Mouse (Mus musculus) kidney, postnatal 0 days (tissue): ENCODE measurements around the gene Nktr. TPM values are rescaled to one million over a fixed set of nuclear protein-coding genes. Genes with fewer than 3 reads are reported as not detected.
A peak's percentile ranks its signal among the peaks of the same experiment; 100 is the strongest.

Experiments used
- ATAC-seq: fragments of 200-750 bp; cut with Nextera tagmentation; replicated peaks from 2 replicates; pipeline ENCODE4 v1.8.0; 2017; ENCODE audit warnings: low read depth, moderate number of reproducible peaks, moderate TSS enrichment, moderate library complexity; ENCODE audit not compliant: low FRiP score
- DNase-seq: peaks from one replicate; pipeline ENCODE4 v3.0.0-alpha.2; 2016; ENCODE audit warnings: low spot score
- H3K27ac ChIP-seq: fragments of 300-500 bp; sonication (generic); 2 replicates; pipeline ENCODE4 v1.5.1; 2014; ENCODE audit warnings: mild to moderate bottlenecking
- H3K27me3 ChIP-seq: fragments of 300-500 bp; sonication (generic); 2 replicates; pipeline ENCODE4 v1.6.1; 2014; ENCODE audit warnings: low read length, mixed read lengths; ENCODE audit not compliant: insufficient read depth
- H3K36me3 ChIP-seq: fragments of 300-500 bp; sonication (generic); 2 replicates; pipeline ENCODE4 v1.6.1; 2014; ENCODE audit warnings: low read length, mixed read lengths; ENCODE audit not compliant: insufficient read depth
- H3K4me1 ChIP-seq: fragments of 300-500 bp; sonication (generic); replicated peaks from 2 replicates; pipeline ENCODE4 v1.6.1; 2014; ENCODE audit warnings: antibody characterized with exemption, low read length, mixed read lengths; ENCODE audit not compliant: insufficient read depth
- H3K4me2 ChIP-seq: fragments of 300-500 bp; sonication (generic); 2 replicates; pipeline ENCODE4 v1.6.1; 2014; ENCODE audit warnings: mild to moderate bottlenecking, low read length, moderate library complexity, mixed read lengths
- H3K4me3 ChIP-seq: fragments of 300-500 bp; sonication (generic); replicated peaks from 2 replicates; pipeline ENCODE4 v1.5.1; 2014; ENCODE audit warnings: low read depth, low read length
- H3K9ac ChIP-seq: fragments of 300-500 bp; sonication (generic); 2 replicates; pipeline ENCODE4 v1.6.1; 2014; ENCODE audit warnings: low read depth, low read length
- H3K9me3 ChIP-seq: fragments of 300-500 bp; sonication (generic); replicated peaks from 2 replicates; pipeline ENCODE4 v1.6.1; 2016; ENCODE audit warnings: low read length, inconsistent platforms, mixed read lengths
- CTCF ChIP-seq: IDR thresholded peaks from 2 replicates; pipeline ENCODE4 v1.5.1; 2016; ENCODE audit warnings: antibody characterized with exemption, low read depth, mild to moderate bottlenecking, moderate library complexity
- WGBS: fragments of 180-500 bp; shearing (Covaris S2); extraction: QIAGEN DNeasy Blood & Tissue Kit; methylation state at CpG from one replicate; pipeline ENCODE4 v1.1.7; 2014; 5-methylcytosine and 5-hydroxymethylcytosine counted together
- polyA plus RNA-seq: library from polyadenylated mRNA; unstranded; fragments of >200 nt; fragmentation: Nextera tagmentation; extraction: Ambion mirVana; gene quantifications from 2 replicates; pipeline ENCODE4 v1.2.1, GENCODE M21; 2015

Nktr gene
- polyA plus RNA-seq, 1 experiment from 2014 or later, result 44.7 TPM

GRCm38 (mm10) chr9:121704261-121704645 lies 14.7 kb upstream of the Nktr start:
- DNase-seq, result no peak
- Histone ChIP-seq H3K4me3 (peak overlapping the region; percentile 87), H3K27me3 (no peaks in the 10 kb centered on the region), H3K27ac (peak overlapping the region; percentile 71), H3K36me3 (no peaks in the 10 kb centered on the region), H3K4me2 (peak overlapping the region; percentile 72), H3K4me1 (peaks cover 8% of the 10 kb centered on the region; the same call in 1 of the 2 replicates), H3K9me3 (no peaks in the 10 kb centered on the region), H3K9ac (peak overlapping the region; percentile 64)
- no peak for ATAC-seq
- TF ChIP-seq CTCF, result no peak
- 19% methylated on average over 11 of the region's 11 CpGs for WGBS

GRCm38 (mm10) chr9:121704646-121705625 lies 14.0 kb upstream of the Nktr start, which contains the start of gene Sec22c:
TSS of gene Sec22c (minus strand) at chr9:121705490.
- Histone ChIP-seq H3K27me3 (no peaks in the 10 kb centered on the region), H3K9ac (peak within 1 kb of the TSS; percentile 64), H3K4me1 (peaks cover 8% of the 10 kb centered on the region; the same call in 1 of the 2 replicates), H3K27ac (peak within 1 kb of the TSS; percentile 71), H3K9me3 (no peaks in the 10 kb centered on the region), H3K36me3 (no peaks in the 10 kb centered on the region), H3K4me3 (peak within 1 kb of the TSS; percentile 87), H3K4me2 (peak within 1 kb of the TSS; percentile 72)
- under 1% methylated on average over 67 of the region's 69 CpGs for WGBS
- DNase-seq (peak; percentile 96), ATAC-seq (peak; percentile 96)
- no peak for TF ChIP-seq CTCF

DNA sequence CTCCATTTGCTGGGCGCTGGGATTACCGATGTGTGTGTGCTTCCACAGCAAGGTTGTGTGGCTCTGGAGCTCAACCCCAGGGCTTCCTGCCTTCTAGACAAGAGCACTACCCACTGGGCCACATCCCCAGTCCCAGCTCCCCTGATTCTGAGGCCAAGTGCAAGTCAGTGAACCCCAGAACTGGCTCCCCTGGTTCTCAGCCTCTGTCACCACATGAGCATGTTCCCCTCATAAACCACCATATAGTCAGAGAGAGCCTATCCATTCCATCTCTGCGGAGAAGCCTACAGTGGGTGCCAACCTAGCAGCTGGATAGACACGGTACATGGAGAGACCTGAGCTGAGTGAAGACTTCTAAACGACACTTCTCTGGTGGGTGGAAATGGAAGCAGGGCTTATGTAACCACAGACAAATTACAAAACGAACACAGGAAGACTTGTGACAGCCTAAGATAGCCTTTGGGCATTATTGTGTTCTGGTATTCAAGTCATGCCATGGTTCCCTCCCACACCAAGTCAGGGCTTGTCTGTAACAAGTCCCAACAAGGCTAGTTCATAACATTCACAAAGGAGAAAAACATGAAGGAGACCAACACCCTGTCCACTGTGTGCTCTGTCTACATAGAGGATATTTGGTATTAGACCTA lies 12.8 kb upstream of the Nktr start:
- Histone ChIP-seq H3K9ac (no peak overlapping the region), H3K4me3 (no peak overlapping the region), H3K27me3 (no peaks in the 10 kb centered on the region), H3K27ac (no peak overlapping the region), H3K9me3 (no peaks in the 10 kb centered on the region), H3K4me2 (no peak overlapping the region), H3K4me1 (peaks cover 12% of the 10 kb centered on the region), H3K36me3 (no peaks in the 10 kb centered on the region)
- DNase-seq (no peak), ATAC-seq (no peak)
- WGBS, result 77% methylated on average over 6 of the region's 6 CpGs
- no peak for TF ChIP-seq CTCF

GRCm38 (mm10) chr9:121707801-121708200 lies 11.2 kb upstream of the Nktr start:
- H3K9ac ChIP-seq, result no peak overlapping the region
- H3K4me1 ChIP-seq, result peaks cover 22% of the 10 kb centered on the region
- no peak overlapping the region for H3K27ac ChIP-seq
- no peaks in the 10 kb centered on the region for H3K9me3 ChIP-seq
- H3K4me3 ChIP-seq, result no peak overlapping the region
- H3K36me3 ChIP-seq, result no peaks in the 10 kb centered on the region
- no peak overlapping the region for H3K4me2 ChIP-seq
- no peak for TF ChIP-seq CTCF
- no peaks in the 10 kb centered on the region for H3K27me3 ChIP-seq
- ATAC-seq (no peak), DNase-seq (peak; percentile 59)
- 20% methylated on average over 6 of the region's 6 CpGs for WGBS

DNA sequence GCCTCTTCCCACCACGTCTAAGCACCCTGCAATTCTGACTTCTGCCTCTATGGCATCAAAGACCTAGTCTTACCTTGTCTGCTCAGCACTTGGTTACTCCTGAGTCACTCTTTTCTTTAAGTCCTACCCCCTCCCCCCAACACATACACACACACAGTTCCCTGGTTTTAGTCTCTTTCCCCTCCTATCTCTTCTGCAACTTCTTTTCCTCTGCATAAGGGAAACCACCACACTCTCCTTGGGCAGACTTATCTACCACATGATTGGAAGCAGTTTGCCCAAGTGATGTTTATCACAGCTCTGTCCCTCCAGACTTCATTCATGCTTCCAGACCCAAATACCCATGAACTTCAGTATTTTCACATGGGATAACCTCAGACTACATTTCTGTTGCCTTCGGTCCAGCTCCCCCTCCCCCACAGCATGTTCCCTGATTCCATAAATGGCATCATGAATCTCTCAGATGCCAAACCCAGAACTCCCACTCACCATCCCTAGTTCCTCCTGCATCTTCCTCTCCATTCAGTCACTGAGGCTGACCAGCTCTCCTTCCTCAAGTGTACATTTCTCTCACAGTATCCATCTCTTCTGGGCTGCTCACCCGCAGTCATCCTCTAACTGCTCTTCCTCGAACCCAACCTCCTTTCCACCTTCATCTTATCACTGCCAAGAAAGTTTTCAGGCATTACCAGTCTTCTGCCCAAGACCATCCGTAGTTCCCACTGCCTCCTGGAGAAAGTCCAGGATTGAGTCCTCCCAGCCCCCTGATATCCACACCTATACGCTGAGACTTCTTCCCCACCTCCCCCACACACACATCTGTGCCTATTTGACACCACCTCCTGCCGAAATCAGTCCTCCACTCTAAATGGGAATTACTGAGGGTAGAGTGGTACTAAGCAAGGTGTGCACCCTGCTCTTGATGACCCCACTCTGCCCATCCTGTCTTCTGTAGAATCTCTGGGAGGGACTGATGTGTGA lies 10.2 kb upstream of the Nktr start:
- no peak overlapping the region for H3K9ac ChIP-seq
- DNase-seq (no peak), ATAC-seq (no peak)
- no peak for TF ChIP-seq CTCF
- H3K4me3 ChIP-seq, result no peak overlapping the region
- WGBS, result 49% methylated on average over 7 of the region's 7 CpGs
- no peaks in the 10 kb centered on the region for H3K9me3 ChIP-seq
- H3K27ac ChIP-seq, result no peak overlapping the region; the same call in 1 of the 2 replicates
- H3K27me3 ChIP-seq, result no peaks in the 10 kb centered on the region
- H3K4me2 ChIP-seq, result no peak overlapping the region
- peaks cover 19% of the 10 kb centered on the region for H3K4me1 ChIP-seq
- no peaks in the 10 kb centered on the region for H3K36me3 ChIP-seq
